Mouse (Mus musculus) megakaryocyte, embryonic 14.5 days (primary cell): ENCODE measurements at regions not wholly inside any gene's neighbourhood (a gene's known extent, or its start where the extent isn't known, plus 50 kb on each side); places are given as distances from the start of the nearest gene placed in this dataset.

ENCODE experiments used
- FLI1 ChIP-seq: IDR thresholded peaks from 2 replicates; pipeline ENCODE4 v1.6.1; 2012; ENCODE audit warnings: low read length, inconsistent platforms, mixed read lengths
- GATA1 ChIP-seq: IDR thresholded peaks from 3 replicates; pipeline ENCODE4 v1.6.1; 2012; ENCODE audit warnings: mixed read lengths, low read length, inconsistent platforms, borderline replicate concordance

GRCm38 (mm10) chr3:117061831-117062230, 93.0 kb upstream of the Palmd start:
- no peak for TF ChIP-seq GATA1
- TF ChIP-seq FLI1: no peak
